Mouse (Mus musculus): ENCODE measurements at regions not wholly inside any gene's neighbourhood (a gene's known extent, or its start where the extent isn't known, plus 50 kb on each side); places are given as distances from the start of the nearest gene placed in this dataset.

GRCm38 (mm10) chr7:138451321-138451720 lies 53.8 kb upstream of the Tcerg1l start:
- H3K27ac ChIP-seq, result no peak overlapping the region
- TF ChIP-seq EP300 (IDR thresholded peaks at IDR 0.05; ENCODE audit: low read depth), result no peak
- TF ChIP-seq CTCF (IDR thresholded peaks at IDR 0.05; ENCODE audit: low read depth), result no peak
- DNase-seq (ENCODE audit: low read depth in 3 of 3, low spot score in 3 of 3), result no peak
- no peaks in the 10 kb centered on the region for H3K9me3 ChIP-seq (ENCODE audit: control insufficient read depth, low read length)
- H3K4me2 ChIP-seq (ENCODE audit: low read depth), result no peak overlapping the region
- H3K4me1 ChIP-seq (replicated peaks; ENCODE audit: control insufficient read depth in 2 of 2, insufficient read depth in 2 of 2, low read length in 1 of 2), result no peaks in the 10 kb centered on the region
- ATAC-seq (ENCODE audit: insufficient read depth), result no peak
- no peaks in the 10 kb centered on the region for H3K36me3 ChIP-seq (replicated peaks; ENCODE audit: control insufficient read depth, insufficient read depth, low read depth)
- H3K4me3 ChIP-seq (ENCODE audit: insufficient read depth in 1 of 2, low read depth in 2 of 2, low read length in 2 of 2), result no peak overlapping the region
- H3K27me3 ChIP-seq (ENCODE audit: control insufficient read depth, insufficient read depth, low read length), result no peaks in the 10 kb centered on the region
- H3K9ac ChIP-seq (replicated peaks), result no peak overlapping the region

DNA sequence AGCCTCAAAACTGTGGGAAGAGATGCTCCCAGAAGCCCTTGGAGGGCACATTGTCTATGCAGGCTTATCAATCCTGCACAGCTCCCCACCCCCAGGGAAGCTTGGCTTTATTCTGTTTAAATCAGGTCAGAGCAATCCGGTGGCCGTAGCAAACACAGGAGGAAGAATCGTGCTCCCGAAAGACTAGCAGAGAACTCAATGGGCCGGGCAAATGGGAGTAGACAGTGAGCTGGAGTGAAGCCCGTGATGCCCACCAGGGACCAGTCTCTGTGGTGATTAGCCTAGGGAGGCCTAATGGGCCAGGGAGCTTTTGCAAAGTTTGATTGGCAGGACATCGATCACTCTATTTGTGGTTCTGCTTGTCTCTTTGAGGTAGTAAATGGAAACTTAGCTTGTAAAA lies 51.0 kb upstream of the Tcerg1l start:
- H3K36me3 ChIP-seq (replicated peaks; ENCODE audit: control insufficient read depth, insufficient read depth, low read depth), result no peaks in the 10 kb centered on the region
- no peak for TF ChIP-seq EP300 (IDR thresholded peaks at IDR 0.05; ENCODE audit: low read depth)
- no peak for TF ChIP-seq CTCF (IDR thresholded peaks at IDR 0.05; ENCODE audit: low read depth)
- H3K27me3 ChIP-seq (ENCODE audit: control insufficient read depth, insufficient read depth, low read length), result no peaks in the 10 kb centered on the region
- H3K9ac ChIP-seq (replicated peaks), result no peak overlapping the region
- H3K4me3 ChIP-seq (ENCODE audit: insufficient read depth in 1 of 2, low read depth in 2 of 2, low read length in 2 of 2), result no peak overlapping the region
- no peaks in the 10 kb centered on the region for H3K9me3 ChIP-seq (ENCODE audit: control insufficient read depth, low read length)
- no peaks in the 10 kb centered on the region for H3K4me1 ChIP-seq (replicated peaks; ENCODE audit: control insufficient read depth in 2 of 2, insufficient read depth in 2 of 2, low read length in 1 of 2)
- 56% methylated on average over 7 of the region's 7 CpGs for WGBS (ENCODE audit: insufficient replicate concordance)
- no peak overlapping the region for H3K4me2 ChIP-seq (ENCODE audit: low read depth)
- H3K27ac ChIP-seq, result no peak overlapping the region
- DNase-seq (ENCODE audit: low read depth in 3 of 3, low spot score in 3 of 3) (no peak), ATAC-seq (ENCODE audit: insufficient read depth) (no peak)
